Mouse (Mus musculus) cerebellum, postnatal 36 days (tissue): ENCODE measurements at regions not wholly inside any gene's neighbourhood (a gene's known extent, or its start where the extent isn't known, plus 50 kb on each side); places are given as distances from the start of the nearest gene placed in this dataset.
A peak's percentile ranks its signal among the peaks of the same experiment; 100 is the strongest.

Source experiments
- DNase-seq, 2 experiments: peaks; one replicate each; pipeline ENCODE4 v3.0.0; 2021 to 2022; ENCODE audit warnings: mixed read lengths in 2 of 2

- DNase-seq, result peak; percentile 46 to 53
Observed at GRCm38 (mm10) chr2:99236968-99237367, 569.9 kb upstream of the Gm10800 start.
